Mouse (Mus musculus): ENCODE measurements around the gene Mafb.

- TF ChIP-seq CTCF (IDR thresholded peaks at IDR 0.05; ENCODE audit: borderline replicate concordance, insufficient read depth, low read depth, low read length) (no peak), POLR2A (IDR thresholded peaks at IDR 0.05; ENCODE audit: borderline replicate concordance, insufficient read depth, low read length) (no peak)
These were observed 3.7 kb downstream of the Mafb start for GRCm38 (mm10) chr2:160363201-160363600.
